Mouse (Mus musculus): ENCODE data around the gene Aqp12.

Aqp12 gene

DNA sequence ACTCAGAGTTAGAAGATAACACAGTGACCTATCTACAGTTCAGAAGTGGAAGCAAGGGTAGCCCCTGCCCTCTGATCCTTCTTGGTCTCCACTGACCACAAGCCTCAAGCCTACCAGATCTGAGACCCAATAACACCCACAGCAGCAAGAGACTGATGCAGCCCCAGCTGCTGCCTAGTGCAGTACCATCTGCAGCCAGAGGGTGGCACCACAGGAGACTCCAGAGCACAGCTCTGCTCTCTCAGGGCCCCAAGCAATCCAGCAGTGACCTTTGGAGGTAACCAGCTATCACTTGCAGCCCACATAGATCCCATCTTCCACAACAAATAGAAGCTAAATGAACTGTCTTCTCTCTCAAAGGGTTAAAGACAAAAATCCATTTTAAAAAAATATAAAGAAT, 8.3 kb downstream of the Aqp12 start:
- peak; percentile 3 to 28 for DNase-seq (ENCODE audit: low read depth in 2 of 2, low spot score in 2 of 2)

DNA sequence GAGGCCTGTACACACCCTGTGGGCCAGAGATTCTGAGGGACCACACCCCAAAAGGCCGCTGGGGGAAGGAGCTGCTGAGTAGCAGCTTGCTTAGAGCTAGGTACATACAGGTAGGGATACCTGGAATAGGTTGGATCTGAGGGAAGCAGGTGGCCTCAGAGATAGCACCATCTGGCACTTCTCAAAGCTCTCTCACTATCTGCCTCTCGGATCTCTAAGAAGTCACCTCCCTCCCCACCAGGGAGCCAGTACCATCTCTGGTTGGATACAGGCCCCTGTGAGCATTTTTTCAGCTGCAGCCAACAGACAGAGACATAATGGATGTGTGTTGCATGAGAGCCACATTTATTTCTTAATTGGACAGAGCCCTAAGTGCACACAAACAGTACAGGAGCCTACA, 9.0 kb downstream of the Aqp12 start:
- no peak for DNase-seq (ENCODE audit: low read depth in 2 of 2, low spot score in 2 of 2)

DNA sequence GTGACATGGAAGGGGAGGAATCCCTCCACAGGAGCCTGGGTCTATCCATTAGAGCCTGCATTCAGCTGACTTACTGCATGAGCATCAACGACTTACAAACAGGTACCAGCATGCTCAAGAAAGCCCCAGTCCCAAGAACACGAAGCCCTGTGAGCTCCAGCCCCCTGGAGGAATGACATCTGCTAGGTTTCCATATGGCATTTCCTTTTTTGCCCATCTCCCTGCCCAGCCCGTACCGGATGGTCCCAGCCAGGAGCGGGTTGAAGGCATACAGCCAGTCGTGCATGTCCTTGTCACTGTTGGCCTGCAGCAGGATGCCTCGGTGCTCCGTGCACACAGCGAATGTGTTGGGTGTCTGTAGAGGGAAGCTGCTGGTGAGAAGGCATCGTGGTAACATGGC, 12.6 kb downstream of the Aqp12 start:
- DNase-seq (ENCODE audit: low read depth in 2 of 2, low spot score in 2 of 2): no peak

DNA sequence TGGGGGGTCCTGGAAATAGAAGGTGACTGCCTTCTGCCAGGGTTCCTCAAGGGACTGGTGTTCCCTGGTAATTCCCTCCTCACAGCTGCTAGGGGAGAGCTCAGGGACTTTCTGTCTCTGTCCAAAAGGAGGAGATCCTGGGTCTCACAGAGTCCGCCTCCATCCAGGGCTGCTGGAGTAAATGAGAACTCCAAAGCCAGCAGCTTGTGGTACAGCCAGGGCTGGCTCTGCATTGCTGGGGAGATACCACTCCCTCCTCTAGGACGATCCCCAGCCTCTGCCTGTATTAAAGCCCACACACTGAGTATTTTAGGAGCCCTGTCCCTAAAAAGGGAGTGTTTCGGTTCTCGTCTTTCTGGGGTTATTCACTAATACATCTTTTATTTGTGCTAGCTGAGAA, 14.5 kb downstream of the Aqp12 start:
- DNase-seq (ENCODE audit: low read depth in 2 of 2, low spot score in 2 of 2): no peak

DNA sequence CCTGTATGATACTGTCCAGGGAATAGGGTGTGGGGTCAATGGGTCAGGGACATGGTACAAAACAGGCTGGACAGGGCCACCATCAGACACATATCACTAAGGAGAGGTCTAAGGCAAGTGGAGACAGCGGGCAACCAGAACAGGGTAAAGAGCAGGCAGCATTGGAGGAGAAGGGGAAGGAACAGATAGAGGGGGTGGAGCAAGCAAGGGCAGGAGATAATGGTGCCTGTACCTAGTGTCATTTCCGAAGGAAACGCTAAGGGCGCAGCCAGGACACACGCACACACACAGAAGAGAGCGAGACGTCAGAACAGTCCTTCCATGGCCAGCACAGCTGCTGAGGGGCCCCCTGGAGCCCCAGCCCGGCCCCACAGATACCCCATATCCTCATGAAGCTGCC, 20.5 kb downstream of the Aqp12 start:
- no peak for DNase-seq (ENCODE audit: low read depth in 2 of 2, low spot score in 2 of 2)

DNA sequence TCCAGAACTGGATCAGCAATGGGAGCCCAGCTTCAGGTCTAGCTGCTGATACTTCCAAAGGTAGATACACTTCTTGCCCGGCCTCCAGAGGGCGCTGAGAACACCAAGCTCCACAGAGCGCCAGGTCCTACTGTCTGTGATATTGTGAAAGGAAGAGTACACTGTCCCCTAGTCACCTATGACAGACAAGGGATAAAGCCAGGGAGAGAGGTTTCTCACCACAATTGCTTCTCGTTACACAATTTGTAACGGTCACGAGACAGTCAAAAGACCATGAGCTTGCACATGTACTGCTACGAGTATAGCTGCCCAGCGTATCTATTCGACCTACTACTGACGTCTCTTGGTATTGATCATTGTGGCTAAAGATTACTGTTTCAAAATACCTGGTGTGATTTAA, 23.3 kb downstream of the Aqp12 start:
- DNase-seq (ENCODE audit: low read depth in 2 of 2, low spot score in 2 of 2): no peak

DNA sequence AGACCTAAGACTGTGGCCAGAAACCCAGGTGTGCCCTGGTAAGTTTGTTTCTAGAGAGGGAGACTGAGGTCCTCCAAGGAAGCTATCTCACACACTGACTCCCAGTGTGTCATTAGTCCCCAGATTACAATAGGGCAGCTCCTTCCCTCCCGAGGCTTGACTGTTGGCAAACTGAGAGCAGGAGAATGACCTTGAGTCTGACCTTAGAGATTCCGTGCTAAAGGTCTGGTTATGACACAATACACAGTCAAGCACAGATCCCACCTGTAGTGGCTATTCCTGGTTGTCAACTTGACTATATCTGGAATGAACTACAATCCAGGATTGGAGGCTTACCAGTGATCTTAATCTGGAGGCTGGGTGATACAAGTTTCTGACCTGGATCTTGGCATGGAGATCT, 23.9 kb downstream of the Aqp12 start:
- no peak for DNase-seq (ENCODE audit: low read depth in 2 of 2, low spot score in 2 of 2)

DNA sequence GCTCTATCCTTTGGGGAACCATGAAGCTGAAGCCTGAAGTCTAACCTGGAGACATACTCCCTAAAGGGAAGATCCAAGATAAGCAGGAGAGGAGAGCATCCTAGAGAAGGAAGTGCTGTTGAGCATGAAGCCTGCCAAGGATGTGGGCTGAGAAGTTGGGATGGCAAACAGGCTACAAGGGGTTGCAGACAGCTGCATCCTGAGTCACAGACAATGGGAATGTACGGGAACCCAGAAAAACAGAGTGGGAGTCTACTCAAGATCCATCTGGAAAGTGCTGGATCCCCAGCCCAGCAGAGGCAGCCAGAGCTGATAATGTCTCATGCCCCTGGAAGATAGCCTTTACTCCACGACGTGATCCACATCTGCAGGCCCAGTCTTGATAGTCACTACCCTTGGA, 25.1 kb downstream of the Aqp12 start:
- DNase-seq (ENCODE audit: low read depth in 2 of 2, low spot score in 2 of 2): no peak

DNA sequence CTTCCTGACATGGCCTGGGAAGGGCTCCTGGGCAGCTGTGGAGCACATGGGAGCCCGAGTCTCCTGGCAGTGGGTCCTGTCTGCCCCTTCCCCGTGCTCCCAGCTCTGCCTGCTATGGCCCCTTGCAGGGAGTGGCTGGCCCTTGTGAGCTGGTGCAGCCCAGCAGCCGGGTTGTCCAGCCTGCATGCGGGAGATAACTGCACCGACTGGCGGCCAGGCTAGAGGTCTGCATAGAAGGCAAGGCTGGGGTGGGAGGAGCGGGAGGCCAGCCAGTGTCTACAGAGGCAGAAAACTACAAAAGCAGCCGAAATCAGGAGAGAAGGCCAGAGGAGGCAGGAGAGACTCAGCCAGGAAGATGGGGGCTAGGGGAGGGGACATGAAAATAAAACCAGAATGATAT, 27.9 kb downstream of the Aqp12 start:
- DNase-seq (ENCODE audit: low read depth in 2 of 2, low spot score in 2 of 2): no peak

DNA sequence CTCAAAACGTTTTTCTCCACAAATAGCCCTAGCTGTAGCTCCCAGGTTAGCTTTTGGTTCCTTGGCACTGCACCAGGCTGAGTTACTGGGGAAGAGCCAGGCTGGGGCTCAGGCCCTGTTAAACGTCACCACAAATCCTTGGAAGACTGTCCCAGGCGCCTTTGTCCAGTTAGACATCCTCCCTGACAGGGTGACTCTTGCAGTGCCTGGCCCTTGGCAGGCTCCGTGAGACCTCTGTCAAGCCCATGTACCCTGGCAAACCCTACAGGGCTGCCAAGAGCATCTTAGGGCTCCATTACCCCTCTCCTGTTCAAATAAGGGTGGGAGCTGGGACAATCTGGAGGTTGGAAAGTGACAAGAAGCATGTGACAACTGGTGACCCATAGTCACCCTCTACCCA, 29.8 kb downstream of the Aqp12 start:
- no peak for DNase-seq (ENCODE audit: low read depth in 2 of 2, low spot score in 2 of 2)

DNA sequence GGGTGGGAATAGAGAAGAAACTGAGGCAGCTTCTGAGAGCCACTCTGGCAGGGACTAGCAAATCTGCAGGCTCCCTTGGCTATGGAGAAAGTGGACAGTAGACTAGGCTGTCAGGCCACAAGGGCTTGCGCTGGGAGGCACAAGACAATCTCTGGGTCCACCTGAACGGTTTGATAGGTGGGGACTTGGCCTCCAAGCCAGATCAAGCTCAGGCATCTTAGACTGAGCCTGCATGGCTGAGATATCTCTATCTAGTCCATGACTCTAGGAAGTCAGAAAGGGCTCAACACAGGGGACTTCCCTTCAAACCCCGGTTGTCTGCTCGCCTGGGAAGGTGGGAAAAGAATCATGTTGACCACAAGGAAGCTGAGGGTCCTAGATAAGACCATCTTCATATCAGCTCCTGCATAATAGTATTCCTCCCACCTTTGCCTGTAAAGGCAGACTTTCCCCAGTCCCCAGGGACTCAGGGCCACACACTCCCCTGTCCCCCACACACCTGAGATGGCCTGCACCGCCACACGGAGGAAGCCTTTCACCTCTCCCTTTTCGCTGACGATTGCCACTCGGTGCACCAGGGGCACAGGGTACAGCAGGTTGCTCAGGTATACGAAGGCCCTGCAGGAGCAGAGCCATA, 40.1 kb downstream of the Aqp12 start:
- DNase-seq (ENCODE audit: low read depth in 2 of 2, low spot score in 2 of 2): no peak

DNA sequence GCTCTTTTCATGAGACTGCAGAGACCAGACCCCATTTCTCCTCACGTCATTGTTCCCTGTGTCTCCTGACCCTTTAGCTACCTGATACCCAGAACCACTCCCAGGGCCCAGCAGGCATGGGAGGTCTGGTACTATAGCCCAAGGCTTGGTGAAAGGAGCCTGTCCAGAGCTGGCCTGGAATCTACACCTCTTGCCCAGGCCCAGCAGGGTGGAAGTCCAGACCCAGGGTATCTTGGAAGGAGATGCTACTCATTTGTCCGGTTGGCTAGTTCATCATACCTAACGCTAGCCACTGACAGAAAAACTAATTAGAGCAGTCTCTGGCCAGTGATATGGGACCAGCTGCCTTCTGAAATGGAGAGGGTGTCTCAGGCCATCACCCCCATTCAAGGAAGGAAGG, 43.9 kb downstream of the Aqp12 start:
- DNase-seq (ENCODE audit: low read depth in 2 of 2, low spot score in 2 of 2): no peak

DNA sequence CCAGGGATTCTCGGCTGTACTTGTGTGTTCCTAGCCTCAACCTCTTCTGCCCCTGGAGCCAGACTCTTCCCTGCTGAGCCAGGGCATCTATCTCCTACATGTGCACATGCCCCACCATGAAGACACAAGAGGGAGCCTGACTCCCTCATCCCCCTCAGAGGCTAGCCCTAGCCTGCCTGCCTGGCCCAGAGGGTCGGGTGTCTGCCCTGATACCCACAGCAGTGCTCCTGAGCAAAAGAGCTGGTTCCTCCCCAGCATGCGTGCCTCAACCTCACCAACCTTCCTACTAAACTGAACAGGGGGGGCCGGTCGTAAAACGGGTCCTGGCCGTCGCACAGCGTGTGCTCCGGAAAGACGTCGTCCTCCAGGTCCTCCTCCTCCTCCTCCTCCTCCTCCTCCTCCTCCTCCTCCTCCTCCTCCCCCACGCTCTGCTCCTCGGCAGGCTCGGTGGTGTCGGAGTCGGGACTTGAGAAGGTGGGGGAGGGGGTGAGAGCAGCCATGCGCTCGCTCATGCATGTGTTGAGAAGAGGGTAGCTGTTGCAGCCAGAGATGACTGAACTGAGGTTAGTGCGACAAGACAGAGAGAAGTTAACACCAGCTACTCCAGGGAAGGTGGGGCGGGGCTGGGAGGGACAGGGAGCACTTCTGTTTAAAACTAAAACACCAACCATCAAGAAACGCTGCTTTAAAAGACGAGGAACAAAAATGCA, 45.1 kb downstream of the Aqp12 start:
- DNase-seq (ENCODE audit: low read depth in 2 of 2, low spot score in 2 of 2): no peak

Measured in CD8-positive naive resting alpha-beta T cell, adult 2 months (primary cell).